Mouse (Mus musculus) spleen, adult 2 months (tissue): ENCODE measurements around the gene Leng8.

Experiments used
- CTCF ChIP-seq: fragments of 200-500 bp; IDR thresholded peaks from 2 replicates; pipeline ENCODE4 v1.5.1; 2011; ENCODE audit warnings: mild to moderate bottlenecking, inconsistent platforms; ENCODE audit not compliant: insufficient read depth, insufficient read length, insufficient replicate concordance; ENCODE audit errors: extremely low read depth
- POLR2A ChIP-seq: fragments of 200-500 bp; IDR thresholded peaks from 2 replicates; pipeline ENCODE4 v1.6.1; 2011; ENCODE audit warnings: low read depth, low read length, inconsistent platforms

GRCm38 (mm10) chr7:4132581-4132980 is 4.3 kb upstream of the Leng8 start:
- no peak for TF ChIP-seq POLR2A
- no peak for TF ChIP-seq CTCF
